13 mouse cellular contexts compared by ENCODE assay signal in the genomic region with DNA sequence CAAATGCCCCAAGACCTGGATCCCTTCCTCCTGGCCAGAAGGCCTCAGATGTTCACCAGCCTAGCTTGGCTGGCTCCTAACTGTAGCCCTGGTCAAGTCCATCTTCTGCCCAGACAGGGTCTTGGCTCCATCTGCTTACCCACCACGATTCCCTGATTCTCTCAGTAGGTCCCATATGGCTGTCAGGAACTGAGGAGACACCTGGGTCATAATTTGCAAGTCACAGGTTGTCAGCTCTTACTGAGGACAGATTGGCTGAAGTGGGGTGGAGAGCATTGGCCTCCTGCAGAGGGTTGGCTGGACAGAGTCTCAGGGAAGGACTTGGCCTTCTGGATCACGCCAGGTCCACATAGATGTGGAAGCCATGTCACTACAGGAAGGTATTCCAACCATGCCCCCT.
DNase-seq lines count a peak whose midpoint lies in the region.
"Had no signal": no experiment of that assay in that cellular context is flagged by ENCODE, and none has a peak within 500 bp of the region (broad histone marks: within the 10 kb centered on the region; RNA-seq: fewer than 3 reads in every experiment).

No protein-coding gene starts in this region.

- DNase-seq in cerebellum, adult 11 months: peak; percentile 59
- DNase-seq in cerebellum, adult 18-20 months: peak; percentile 45 to 66
- peak; percentile 87 for DNase-seq in cerebellum, adult 9-11 months
- peak; percentile 49 to 50 for DNase-seq in cerebellum, postnatal 36 days
- no peak for DNase-seq in layer of hippocampus, adult 9-10 months (ENCODE audit: low spot score)
- no peak for DNase-seq in adipocyte (ENCODE audit: low spot score)
- no peak for DNase-seq in right cerebral cortex, postnatal 25 days
- DNase-seq: adrenal gland, adult 8-10 months; adrenal gland, postnatal 36 days; forebrain, postnatal 0 days; gastrocnemius, postnatal 14 days; heart, adult 2 months; kidney, adult 9 months had no signal

Comparison
In these comparisons a context has a peak if more than half of its experiments do, and no peak if none do; other contexts are left out.
1. DNase-seq: peak in cerebellum, adult 11 months (single experiment), cerebellum, adult 18-20 months (2 of 2), cerebellum, adult 9-11 months (single experiment) and cerebellum, postnatal 36 days (2 of 2); none in layer of hippocampus, adult 9-10 months (single experiment), adipocyte (single experiment) and right cerebral cortex, postnatal 25 days (single experiment).